Mouse (Mus musculus) retina, adult 2 months (tissue): ENCODE data around the gene Cul4a.

Experiments used
- DNase-seq: peaks from one replicate; pipeline ENCODE4 v3.0.0-alpha.2; 2012; ENCODE audit warnings: low read depth, low spot score

The Cul4a gene

GRCm38 (mm10) chr8:13179482-13179881 lies 74.1 kb downstream of the Cul4a start:
- DNase-seq: no peak

DNA sequence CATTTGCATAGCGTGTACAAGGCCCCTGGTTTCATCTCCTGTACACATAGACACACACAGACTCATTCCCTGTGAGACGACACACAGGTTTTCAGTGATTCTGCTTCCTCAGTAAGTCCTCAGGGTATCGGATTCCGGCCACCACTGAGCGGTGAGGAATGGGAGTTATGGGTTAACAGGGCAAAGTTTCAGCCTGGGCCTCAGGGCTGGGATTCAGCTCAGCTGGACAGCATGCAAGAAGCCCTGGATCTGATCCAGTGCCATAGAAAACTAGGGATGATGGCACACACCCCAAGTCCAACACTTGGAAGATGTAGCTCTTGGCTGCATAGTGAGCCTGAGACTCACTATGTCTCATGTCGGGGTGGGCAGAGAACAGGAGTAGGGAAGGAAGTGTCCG lies 74.5 kb downstream of the Cul4a start:
- DNase-seq: no peak

- DNase-seq: no peak
Observed at GRCm38 (mm10) chr8:13180408-13180807, 75.0 kb downstream of the Cul4a start.

GRCm38 (mm10) chr8:13180911-13181690 lies 75.7 kb downstream of the Cul4a start:
- peak; percentile 80 for DNase-seq

- no peak for DNase-seq
Observed at GRCm38 (mm10) chr8:13181691-13181976, 76.2 kb downstream of the Cul4a start.

GRCm38 (mm10) chr8:13186819-13187218 lies 81.4 kb downstream of the Cul4a start:
- DNase-seq: no peak

DNA sequence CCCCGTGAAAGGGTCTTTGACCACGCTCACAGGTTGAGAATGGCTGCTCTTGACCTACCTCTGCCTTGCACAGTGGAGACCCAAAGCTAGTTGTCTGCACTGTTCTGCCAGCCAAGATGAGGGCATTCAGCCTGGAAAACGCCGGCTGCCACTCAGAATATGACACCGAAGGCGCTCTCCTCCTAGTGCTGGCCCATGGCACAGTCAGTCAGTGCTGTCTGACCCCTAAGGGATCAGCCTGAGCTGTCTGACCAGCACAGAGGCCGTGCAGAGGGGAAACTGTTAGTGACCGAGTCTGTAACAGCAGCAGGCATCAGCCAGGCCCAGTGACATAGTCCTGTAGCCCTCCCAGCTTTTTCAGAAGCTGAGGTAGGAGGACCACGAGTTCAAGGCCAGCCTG lies 81.8 kb downstream of the Cul4a start:
- no peak for DNase-seq

- DNase-seq: no peak
Observed at GRCm38 (mm10) chr8:13187638-13188037, 82.2 kb downstream of the Cul4a start.

GRCm38 (mm10) chr8:13188052-13188555 lies 82.7 kb downstream of the Cul4a start:
- DNase-seq: peak; percentile 81

DNA sequence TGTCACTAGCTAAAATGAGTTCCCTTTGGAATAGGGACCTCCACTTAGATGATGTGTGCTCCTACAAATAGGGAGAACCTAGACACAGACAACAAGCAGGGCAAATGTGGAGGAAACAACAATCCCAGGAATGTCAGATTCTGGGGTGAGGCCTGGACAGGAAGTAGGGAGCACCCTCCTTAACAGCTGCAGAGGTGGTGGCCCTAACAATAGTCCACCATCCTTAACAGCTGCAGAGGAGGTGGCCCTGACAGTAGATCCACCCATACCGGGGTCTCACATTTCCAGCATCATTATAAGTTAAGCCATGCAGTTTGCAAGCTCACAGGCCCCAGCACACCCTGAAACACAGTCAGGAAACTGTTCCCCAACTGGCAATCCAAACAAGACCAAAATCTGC lies 83.4 kb downstream of the Cul4a start:
- no peak for DNase-seq

GRCm38 (mm10) chr8:13190235-13190634 lies 84.8 kb downstream of the Cul4a start:
- no peak for DNase-seq

DNA sequence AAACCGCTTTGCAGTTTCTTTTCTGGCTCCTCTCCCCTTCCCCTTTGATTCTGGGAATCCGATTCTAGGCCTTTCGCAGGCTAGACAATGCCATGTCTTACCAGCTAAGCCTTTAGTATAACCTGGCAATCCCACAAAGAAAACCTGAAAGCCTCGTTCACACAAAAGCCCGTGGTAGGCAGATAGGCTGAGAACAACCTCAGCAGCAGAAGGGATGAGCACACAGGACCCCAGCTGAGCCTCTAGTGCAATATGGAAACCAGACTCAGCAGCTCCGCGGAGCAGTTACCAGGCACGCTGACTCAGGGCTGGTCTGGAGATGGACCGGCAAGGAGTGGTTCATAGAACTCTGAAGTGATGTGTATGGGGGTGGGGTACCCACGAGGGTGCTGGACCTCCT lies 89.4 kb downstream of the Cul4a start:
- no peak for DNase-seq

DNA sequence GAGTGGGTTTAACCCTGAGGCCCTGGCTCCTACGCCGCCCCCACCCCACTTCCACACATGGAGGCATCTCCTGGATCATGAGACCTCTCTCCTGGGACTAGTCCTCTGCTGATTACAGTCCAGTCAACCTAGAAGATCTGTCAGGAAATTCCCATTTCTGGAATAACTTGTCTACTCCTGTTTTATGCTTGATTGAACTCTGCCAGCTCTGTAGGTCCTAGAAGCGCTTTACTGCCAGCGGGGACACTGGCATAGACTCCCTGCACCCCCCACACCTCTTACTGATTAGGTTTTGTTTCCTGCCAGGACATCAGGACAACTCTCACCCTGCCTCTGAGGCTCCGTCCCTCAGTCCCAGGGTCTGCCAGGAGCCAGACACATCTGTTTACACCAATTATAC lies 92.1 kb downstream of the Cul4a start:
- DNase-seq: no peak
